Mouse (Mus musculus) lung, adult 2 months (tissue): Measurements from ENCODE around the gene Snapc4. TPM values are rescaled to one million over a fixed set of nuclear protein-coding genes. Genes with fewer than 3 reads are reported as not detected.

ENCODE experiments used
- DNase-seq: peaks from one replicate; pipeline ENCODE4 v3.0.0; 2022
- H3K4me1 ChIP-seq: fragments of 200-500 bp; 2 replicates; pipeline ENCODE4 v1.6.1; 2011; ENCODE audit warnings: low read length; ENCODE audit not compliant: control insufficient read depth, insufficient read depth
- H3K4me3 ChIP-seq: fragments of 200-500 bp; replicated peaks from 2 replicates; pipeline ENCODE3; 2011; ENCODE audit warnings: low read depth, mild to moderate bottlenecking, control low read depth, low read length; ENCODE audit errors: extremely low read depth
- CTCF ChIP-seq: fragments of 200-500 bp; IDR thresholded peaks from 2 replicates; pipeline ENCODE4 v1.5.1; 2011; ENCODE audit warnings: mild to moderate bottlenecking, low read length, control low read depth; ENCODE audit not compliant: insufficient read depth
- POLR2A ChIP-seq: fragments of 200-500 bp; IDR thresholded peaks from 2 replicates; pipeline ENCODE4 v1.6.1; 2011; ENCODE audit warnings: low read depth, mild to moderate bottlenecking, control low read depth, low read length, borderline replicate concordance; ENCODE audit errors: extremely low read depth
- WGBS: fragments of 180-500 bp; shearing (Covaris S2); methylation state at CpG from one replicate; pipeline ENCODE4 v1.1.7; 2018; 5-methylcytosine and 5-hydroxymethylcytosine counted together
- polyA plus RNA-seq: library from polyadenylated mRNA; depleted of rRNA; stranded (reverse); fragments of >200 nt; gene quantifications from 2 replicates; pipeline ENCODE4 v1.2.3, GENCODE M21; 2012

Gene Snapc4
- polyA plus RNA-seq, 1 experiment: 31.0 TPM

GRCm38 (mm10) chr2:26330056-26330468 is 50.4 kb downstream of the Snapc4 start:
- WGBS: 91% methylated on average over 4 of the region's 4 CpGs
- no peak for DNase-seq
- no peak for TF ChIP-seq CTCF
- TF ChIP-seq POLR2A: no peak

GRCm38 (mm10) chr2:26329402-26329801 is 51.1 kb downstream of the Snapc4 start:
- H3K4me3 ChIP-seq: no peak overlapping the region
- H3K4me1 ChIP-seq: no peaks in the 10 kb centered on the region; the same call in 1 of the 2 replicates
- 78% methylated on average over 8 of the region's 8 CpGs for WGBS
- TF ChIP-seq POLR2A: no peak
- no peak for TF ChIP-seq CTCF
- DNase-seq: no peak

More at GRCm38 (mm10) chr2:26330056-26330468, 50.4 kb downstream of the Snapc4 start:
- H3K4me3 ChIP-seq: no peak overlapping the region
- H3K4me1 ChIP-seq: no peaks in the 10 kb centered on the region; the same call in 1 of the 2 replicates

GRCm38 (mm10) chr2:26327852-26328251 is 52.6 kb downstream of the Snapc4 start:
- 65% methylated on average over 4 of the region's 4 CpGs for WGBS
- H3K4me1 ChIP-seq: no peaks in the 10 kb centered on the region; the same call in 1 of the 2 replicates
- TF ChIP-seq CTCF (no peak), POLR2A (no peak)
- no peak for DNase-seq
- H3K4me3 ChIP-seq: no peak overlapping the region

- Histone ChIP-seq H3K4me3 (no peak overlapping the region), H3K4me1 (no peaks in the 10 kb centered on the region; the same call in 1 of the 2 replicates)
- 63% methylated on average over 15 of the region's 15 CpGs for WGBS
- peak; percentile 63 for DNase-seq
- TF ChIP-seq POLR2A: no peak
- TF ChIP-seq CTCF: peak; percentile 96
Measured at GRCm38 (mm10) chr2:26325386-26326181, 54.9 kb downstream of the Snapc4 start.

- Histone ChIP-seq H3K4me3 (no peak overlapping the region), H3K4me1 (no peaks in the 10 kb centered on the region; the same call in 1 of the 2 replicates)
- DNase-seq: no peak
- TF ChIP-seq CTCF (peak; percentile 42; the same call in 1 of the 2 replicates), POLR2A (no peak)
- 63% methylated on average over 2 of the region's 2 CpGs for WGBS
Measured at GRCm38 (mm10) chr2:26324917-26325316, 55.5 kb downstream of the Snapc4 start.

GRCm38 (mm10) chr2:26323589-26324325 is 56.7 kb downstream of the Snapc4 start:
- TF ChIP-seq CTCF: no peak
- no peak for TF ChIP-seq POLR2A
- no peak for DNase-seq
- no peak overlapping the region for H3K4me3 ChIP-seq
- H3K4me1 ChIP-seq: no peaks in the 10 kb centered on the region; the same call in 1 of the 2 replicates
- 89% methylated on average over 13 of the region's 13 CpGs for WGBS

- peaks cover 9% of the 10 kb centered on the region for H3K4me1 ChIP-seq
- no peak for DNase-seq
- no peak overlapping the region for H3K4me3 ChIP-seq
- TF ChIP-seq POLR2A (no peak), CTCF (no peak)
- WGBS: 77% methylated on average over 14 of the region's 14 CpGs
Measured at GRCm38 (mm10) chr2:26320245-26321185, 59.9 kb downstream of the Snapc4 start.

GRCm38 (mm10) chr2:26319519-26320244 is 60.8 kb downstream of the Snapc4 start:
- no peak overlapping the region for H3K4me3 ChIP-seq
- H3K4me1 ChIP-seq: peaks cover 9% of the 10 kb centered on the region
- WGBS: 87% methylated on average over 13 of the region's 13 CpGs
- TF ChIP-seq POLR2A (no peak), CTCF (no peak)
- no peak for DNase-seq

- no peak for DNase-seq
- no peak overlapping the region for H3K4me3 ChIP-seq
- TF ChIP-seq CTCF (no peak), POLR2A (no peak)
- peaks cover 9% of the 10 kb centered on the region for H3K4me1 ChIP-seq
- WGBS: 82% methylated on average over 9 of the region's 9 CpGs
Measured at GRCm38 (mm10) chr2:26319109-26319508, 61.3 kb downstream of the Snapc4 start.
